Mouse (Mus musculus) left cerebral cortex, postnatal 14 days (tissue): Measurements from ENCODE around the gene R3hdml. TPM values are rescaled to one million over a fixed set of nuclear protein-coding genes. Genes with fewer than 3 reads are reported as not detected.

Experiments used
- DNase-seq, 2 experiments: peaks; one replicate each; pipeline ENCODE4 v3.0.0; 2021 to 2022; ENCODE audit warnings: low spot score in 2 of 2, mixed read lengths in 1 of 2
- intact Hi-C: fragments of 180-260 bp; cut with DNase I; formaldehyde crosslinking; loops from one replicate; pipeline ENCODE4 v1.15.1; 2025
- total RNA-seq, 2 experiments: library from RNA; stranded (reverse); gene quantifications; 2 replicates each; pipeline ENCODE4 v1.2.3; 2021

R3hdml gene
- total RNA-seq, 2 experiments from 2014 or later, result not detected

DNA sequence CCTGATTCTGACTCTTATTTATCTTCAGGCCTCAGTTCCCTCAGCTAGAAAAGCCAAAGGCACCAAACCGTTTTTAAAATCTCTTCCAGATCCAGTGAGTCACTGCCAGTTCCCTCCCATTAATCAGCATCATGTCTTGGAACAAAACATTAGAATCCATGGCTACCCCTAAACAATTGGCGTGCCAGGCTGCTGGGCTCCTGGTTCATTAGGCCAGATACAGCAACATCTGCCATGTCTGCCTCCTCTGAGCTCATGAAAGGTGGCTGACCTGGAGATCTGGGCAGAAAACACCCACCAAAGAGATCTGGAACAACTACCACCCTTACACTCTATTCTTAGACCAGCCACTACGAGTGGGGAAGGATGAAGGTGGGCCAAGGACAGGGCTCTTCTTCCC, 21.0 kb upstream of the R3hdml start:
- DNase-seq, result no peak
- intact Hi-C loops, result no loop called here

DNA sequence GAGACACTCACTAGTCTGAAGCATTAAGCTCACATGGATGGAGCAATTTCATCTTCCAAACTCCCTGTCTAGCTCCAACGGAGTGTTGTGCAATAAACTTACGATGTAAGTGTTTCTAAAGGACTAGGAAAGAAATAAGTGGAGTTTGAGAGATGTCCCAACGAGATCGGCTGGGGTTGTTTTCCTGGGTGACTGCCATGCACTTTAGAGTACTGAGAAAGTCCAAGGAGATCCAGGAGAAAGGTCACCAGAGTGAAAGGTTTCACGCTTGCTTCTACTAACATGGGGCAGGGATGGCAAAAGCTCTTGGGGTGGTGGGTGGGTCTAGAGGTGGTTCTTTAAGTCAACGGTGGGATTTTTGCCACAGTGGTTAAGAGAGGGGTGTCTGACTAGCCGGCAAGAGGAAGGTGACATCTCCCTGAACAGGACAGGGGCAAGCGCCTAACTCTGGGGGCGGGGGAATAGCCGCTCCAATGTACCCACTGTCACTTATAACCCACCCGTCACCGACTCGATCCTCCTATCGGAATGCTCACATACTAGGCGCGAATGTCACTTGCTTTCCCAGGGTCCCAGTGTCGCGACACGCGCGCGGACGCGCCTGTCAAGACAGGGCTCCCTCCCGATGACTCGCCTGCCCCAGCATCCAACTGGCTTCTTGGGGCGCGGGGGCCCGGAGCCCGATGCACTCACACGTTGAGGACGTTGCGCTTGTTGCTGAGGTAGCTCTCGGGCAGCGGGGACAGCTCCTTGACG, 20.2 kb upstream of the R3hdml start:
- intact Hi-C loops, result no loop called here
- DNase-seq, result no peak

DNA sequence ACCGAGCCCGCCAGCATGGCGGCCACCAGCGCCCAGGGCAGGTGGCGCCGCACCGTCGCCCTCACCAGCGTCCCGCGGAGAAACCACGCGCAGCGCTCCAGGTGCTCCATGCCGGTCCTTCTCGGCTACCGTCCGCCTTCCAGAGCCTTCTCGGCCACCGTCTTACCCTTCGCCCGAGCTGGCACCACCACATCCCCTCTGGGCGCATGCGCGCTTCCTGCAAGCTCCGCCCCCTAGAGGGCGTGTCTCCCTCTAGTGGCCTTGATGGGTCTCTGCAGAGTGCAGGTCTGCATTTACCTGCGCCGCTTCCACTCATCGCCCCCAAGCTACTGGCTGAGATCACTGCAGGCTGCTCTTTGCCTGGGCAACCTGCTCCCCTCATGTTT, 19.7 kb upstream of the R3hdml start, which contains the start of gene Fitm2:
TSS of gene Fitm2 (minus strand) at position 164 of the 386 bp plus-strand sequence.
- DNase-seq, result peak; percentile 96 to 98
- intact Hi-C loops, result no loop called here

DNA sequence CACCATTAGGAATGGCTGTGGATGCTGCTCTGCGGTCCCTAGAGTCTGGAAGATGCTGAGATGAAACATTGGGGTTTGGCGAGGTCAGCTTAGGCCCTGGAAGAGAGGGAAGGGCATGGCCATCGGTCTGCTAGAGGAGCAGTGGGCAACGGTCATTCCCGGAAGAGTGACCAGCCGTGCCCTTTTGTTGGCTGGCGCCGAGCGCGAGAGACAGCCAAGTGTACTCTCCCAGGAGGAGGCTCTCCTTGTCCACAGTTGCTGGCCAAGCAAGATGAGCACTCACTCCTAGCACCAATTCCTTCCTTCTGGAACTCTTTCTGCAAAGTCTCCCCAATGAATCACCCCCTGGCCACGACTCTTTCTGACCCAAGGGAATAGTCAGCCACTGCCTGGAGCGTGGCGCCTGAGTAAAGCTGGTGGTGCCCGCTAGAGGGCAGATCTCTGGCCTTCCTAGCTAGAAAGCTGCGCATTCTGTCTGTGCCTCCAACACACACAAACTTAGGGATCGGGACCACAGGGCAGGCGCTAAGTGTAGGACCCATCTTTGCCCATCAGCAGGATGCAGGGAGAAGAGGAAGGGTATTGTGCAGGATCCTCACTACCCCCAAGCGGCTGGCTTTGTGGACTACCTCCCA, 11.8 kb upstream of the R3hdml start:
- no peak for DNase-seq
- intact Hi-C loops, result no loop called here

DNA sequence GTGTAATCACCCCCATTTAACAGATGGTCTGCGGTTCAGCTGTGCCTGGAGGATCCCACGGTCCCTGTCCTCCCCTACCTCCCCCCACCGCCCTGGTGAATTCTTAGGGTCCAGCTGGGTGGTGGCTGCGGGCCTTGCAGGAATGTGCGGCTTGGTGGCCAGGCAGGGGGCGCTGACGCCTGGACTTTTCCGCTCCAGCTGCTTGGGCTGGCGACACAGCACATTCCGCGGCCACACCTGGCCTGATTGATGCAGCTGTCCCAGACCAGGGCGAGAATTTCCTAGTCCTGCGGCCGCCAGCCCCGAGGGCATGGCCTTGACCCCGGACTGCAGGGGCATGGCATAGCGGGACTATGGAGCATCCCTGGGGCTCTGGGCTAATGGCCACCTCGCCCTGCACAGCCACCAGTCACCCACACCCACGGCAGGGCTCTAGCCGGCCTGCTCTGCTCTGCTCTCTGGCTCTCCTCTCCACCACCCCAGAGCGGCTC, 10.5 kb upstream of the R3hdml start:
- intact Hi-C loops, result no loop called here
- no peak for DNase-seq

DNA sequence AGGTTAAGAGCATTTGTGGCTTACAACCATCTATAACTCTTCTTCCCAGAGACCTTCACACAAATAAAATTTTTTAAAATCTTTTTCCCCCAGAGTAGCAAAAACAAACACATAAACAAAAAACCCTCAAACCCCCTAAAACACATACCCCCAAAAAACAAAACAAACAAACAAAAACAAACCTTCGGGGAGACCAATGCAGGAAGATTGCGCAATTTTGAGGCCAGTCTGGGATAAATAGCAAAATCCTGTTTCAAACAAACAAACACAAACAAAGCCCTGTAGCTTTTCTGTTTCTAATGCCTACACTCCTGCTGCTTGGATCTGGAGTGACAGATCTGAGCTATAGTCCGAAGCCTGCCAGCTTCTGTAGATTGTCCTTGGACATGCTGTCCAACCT, 4.8 kb upstream of the R3hdml start:
- no peak for DNase-seq
- intact Hi-C loops, result no loop called here

DNA sequence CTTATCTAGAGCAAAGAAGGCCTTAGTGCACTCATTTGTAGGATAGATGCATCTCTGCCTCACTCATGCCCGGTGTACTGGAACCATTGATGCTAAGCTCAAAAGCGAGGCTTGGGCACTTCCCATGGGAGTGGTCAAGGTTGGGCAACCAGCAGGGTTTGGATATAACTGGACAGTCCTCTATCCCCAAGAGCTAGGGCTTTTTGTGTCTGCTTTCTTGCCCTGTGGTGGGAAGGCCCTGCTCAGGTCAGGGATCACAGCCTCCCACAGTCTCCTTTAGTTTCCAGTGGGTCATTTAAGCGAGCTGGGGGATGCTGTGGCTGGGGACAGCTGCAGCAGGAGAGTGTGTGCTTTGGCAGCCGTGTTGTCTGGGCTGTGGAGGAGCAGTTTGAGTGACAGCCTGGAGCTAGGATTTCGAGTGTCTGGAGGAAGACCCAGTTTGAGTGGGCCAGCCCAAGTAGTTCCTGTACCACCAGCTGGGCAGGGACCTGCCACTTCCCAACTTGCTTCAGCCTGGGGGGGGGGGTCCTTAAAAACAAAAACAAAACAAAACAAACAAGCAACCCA, 2.3 kb upstream of the R3hdml start:
- no peak for DNase-seq
- intact Hi-C loops, result no loop called here

DNA sequence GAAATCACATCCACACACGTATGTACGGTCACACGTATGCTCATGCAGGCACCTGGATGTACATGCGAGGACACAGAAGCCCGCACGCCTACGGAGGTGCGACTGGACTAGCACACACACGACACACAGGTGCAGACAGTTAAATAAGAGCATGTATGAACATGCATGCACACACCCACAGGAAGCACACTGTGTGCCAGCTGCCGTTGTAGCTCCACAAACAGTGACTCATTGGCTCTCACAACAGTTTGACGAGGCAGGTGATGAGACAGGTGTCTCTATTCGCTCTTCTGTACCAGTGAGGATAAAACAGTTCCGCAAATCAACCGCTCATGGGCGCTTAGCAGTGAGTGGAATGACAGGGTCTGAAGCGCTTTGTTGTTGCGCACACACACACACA, 1.5 kb upstream of the R3hdml start:
- intact Hi-C loops, result no loop called here
- peak in 1 of 2 experiments; percentile 20 for DNase-seq

DNA sequence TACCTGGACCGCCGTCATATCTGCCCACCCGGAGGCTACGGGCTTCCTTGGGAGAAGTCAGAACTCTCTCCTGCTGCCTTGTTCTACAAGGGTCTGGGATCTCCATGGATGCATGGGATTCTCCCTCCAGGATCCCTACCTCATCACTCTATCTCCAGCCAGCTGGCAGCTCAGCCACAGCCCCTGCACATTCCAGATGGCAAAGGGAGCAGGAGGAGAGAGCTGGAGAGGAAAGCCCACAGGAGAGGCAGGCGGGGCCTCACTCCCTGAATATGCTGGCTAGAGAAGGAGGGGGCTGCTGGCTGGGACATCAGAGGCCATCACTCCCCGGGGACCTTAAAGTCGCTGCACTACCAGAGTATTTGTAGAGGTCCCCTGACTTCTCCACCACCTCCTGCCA, 767 bp upstream of the R3hdml start:
- intact Hi-C loops, result no loop called here
- DNase-seq, result peak; percentile 19 to 34

DNA sequence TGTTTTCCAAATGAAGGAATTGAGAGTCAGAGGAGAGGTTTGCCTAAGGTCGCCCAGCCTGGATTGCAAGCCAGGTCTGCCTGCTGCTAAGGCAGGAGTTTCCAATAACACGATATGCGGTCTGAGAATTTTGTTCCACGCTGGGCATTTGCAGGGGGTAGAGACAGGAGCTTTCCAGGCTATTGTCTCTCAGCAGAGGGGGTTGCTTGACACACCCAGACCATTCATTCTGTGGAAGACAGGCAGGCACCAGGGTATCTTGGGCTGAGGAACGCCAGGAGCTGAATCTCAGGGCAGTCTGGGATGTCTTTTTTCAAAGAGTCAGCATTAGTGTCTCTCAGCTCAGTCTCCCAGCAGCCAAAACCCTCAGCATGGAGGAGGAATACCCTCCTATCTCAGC, 913 bp downstream of the R3hdml start:
- intact Hi-C loops, result no loop called here
- DNase-seq, result no peak

DNA sequence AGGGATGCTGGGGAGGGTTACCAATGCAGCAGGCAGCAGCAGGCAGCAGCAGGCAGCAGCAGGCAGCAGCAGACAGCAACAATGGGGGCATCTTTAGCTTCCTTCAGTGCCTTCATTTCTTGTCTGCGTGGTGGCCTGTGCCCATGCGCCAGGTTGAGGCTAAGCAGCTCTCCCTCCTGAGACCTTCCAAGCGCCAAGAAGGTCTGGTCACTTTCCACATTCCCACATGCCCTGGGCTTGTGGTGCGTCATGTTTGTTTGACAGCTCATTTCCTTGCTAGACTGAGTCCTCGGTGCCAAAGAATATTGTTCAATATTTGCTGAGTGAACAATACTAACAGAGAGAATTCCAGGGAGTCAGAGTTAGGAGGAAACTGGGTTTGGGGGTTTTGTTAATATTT, 1.9 kb downstream of the R3hdml start:
- no peak for DNase-seq
- intact Hi-C loops, result no loop called here

DNA sequence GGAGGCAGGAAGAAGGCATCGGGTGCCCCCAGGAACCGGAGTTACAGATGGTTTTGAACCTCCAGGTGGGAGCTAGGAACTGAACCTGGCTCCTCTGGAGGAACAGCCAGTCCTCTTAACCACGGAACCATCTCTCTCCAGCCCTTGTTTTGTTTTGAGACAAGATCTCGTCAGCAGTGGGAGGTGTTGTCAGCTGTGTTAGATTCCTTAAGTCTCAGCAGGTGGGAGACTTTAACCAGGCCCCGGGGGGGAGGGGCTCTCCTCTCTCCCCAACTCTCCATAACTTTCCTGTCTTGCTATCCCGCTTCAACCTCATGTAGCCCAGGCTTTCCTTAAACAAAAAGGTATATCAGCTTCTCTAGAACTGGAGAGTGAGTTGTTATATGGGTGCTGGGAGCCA, 2.3 kb downstream of the R3hdml start:
- no peak for DNase-seq
- intact Hi-C loops, result no loop called here

DNA sequence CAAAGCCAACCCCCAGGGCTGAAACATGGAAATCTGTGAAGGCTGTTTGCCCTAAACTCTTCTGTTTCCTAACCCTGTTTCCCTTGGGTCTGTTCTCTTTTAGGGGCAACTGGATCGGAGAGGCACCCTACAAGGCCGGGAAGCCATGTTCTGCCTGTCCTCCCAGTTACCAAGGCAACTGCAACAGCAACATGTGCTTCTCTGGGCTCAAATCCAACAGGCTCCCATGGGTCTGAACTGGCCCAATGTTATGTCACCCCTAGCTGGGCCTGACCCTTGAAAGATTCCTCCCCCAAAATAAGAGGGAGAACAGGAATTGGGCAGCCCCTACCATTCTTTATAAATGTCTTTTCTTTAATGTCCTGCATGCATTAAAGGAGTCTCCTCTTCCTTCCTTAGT, 10.1 kb downstream of the R3hdml start:
- no peak for DNase-seq
- intact Hi-C loops, result no loop called here

DNA sequence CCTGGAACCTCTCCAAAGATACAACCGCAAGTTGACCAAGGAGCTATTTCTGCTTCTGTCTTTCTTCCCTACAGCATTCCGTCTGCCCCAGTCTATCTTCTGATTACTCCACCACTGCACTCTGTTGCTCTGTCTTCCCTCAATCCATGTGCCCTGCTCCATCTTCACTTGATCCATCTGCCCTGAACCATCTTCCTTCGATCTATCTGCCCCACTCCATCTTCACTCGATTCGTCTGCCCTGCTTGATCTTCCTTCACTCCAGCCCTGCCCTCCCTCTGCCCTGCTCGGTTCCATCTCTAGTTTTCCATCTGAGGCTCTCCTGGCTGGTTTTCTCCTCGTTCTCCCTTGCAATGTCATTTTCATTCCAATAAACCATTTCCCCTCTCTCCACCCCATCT, 11.1 kb downstream of the R3hdml start:
- intact Hi-C loops, result no loop called here

DNA sequence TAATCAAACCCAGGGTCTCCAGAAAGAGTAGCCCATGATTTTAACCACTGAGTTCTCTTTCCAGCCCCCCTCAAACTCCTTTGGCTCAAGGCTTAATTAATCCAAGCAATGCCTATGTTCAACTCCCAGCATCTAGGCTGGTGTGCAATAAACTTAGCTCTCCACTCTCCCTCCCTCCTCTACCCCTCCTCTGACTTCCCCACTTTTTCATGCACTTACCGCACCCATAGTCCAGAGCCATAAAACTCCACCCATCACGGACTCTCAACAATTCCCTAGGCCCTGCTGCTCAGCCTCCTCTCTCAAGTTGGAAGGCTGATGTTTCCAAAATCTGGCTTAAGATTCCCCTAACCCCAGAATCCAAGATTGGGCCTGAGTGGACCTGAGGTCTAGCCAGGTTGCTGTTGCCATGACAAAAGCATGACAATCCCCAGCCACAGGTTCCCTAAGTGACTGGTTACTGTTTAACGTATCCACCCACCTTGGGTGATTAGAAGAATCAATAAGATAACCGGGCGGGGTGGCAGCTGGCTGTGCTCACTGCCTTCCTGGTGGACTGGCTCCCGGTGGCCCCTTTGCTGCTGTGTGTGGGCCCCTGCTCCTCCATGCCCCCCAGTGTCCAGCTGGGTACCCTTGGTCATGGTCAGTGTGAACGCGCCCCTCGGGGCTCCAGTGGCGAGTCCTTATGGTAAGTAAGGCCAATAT, 14.3 kb downstream of the R3hdml start, which contains the start of gene Hnf4a:
TSS of gene Hnf4a (plus strand) at position 509 of the 705 bp plus-strand sequence.
- DNase-seq, result no peak
- intact Hi-C loops, result no loop called here

More for the DNA sequence above, 11.1 kb downstream of the R3hdml start:
- DNase-seq, result no peak

DNA sequence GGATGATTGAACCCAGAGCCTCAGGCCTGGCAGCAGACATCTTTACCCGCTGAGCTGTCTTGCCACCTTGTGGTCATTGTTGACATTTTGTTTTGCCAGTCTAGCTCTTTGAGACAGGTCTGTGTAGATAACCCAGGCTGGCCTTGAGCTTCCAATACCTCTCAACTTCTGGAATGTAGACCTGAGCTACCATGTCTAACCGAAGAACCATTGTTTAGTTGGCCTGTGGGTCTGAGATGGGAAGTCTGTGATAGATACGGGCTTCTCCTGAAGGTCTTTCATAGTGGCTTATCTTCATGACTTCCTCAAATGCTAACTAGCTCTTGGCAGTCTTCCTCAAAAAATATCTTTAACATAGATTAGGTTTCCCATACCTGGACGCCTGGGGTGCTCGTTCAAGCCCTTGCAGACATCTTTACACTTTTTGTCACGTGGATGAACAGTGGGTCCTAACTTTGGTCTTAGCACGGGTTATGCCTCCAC, 33.7 kb downstream of the R3hdml start:
- DNase-seq, result no peak
- intact Hi-C loops, result no loop called here

DNA sequence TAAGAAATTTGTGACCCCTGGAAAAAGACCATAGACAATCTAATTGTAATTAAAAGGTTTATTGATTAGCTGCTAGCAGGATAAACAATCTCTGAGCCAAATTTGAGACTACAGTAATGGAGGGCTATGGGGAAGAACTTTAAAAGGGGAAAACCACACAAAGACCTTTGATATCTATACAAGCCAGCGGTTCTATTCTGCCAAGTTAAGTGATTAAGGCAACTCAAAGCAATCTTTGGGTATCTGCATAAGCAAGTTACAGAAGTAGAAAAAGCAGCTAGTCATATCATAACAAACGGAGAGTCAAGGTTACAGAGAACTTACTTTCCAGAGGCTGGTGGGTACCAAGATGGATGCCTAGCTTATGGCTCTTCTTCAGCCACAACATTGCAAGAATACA, 35.4 kb downstream of the R3hdml start:
- DNase-seq, result no peak
- intact Hi-C loops, result no loop called here

DNA sequence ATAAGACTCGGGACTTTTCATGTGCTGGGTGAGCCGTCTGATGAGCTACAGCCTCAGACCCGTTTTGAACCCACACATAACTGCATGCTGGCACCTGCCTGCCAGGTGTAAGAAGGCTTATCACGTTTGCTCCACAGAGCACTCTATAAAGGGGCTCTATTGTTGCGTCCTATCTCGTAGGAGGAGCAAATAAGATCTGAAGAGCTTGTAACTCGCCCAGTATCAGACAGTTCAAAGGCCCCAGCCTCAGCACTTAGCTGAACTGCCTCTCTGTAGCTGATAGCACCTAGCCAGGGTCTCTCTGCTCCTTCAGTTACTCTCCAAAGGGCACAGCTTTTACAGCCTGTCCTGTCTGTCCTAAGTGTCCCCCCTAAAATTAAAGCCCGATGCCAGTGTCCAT, 38.3 kb downstream of the R3hdml start:
- no peak for DNase-seq
- intact Hi-C loops, result loop anchor here (10.0 kb wide), 2 partner anchors 184 to 294 kb away; partner anchors contain the start of gene Ccn5

DNA sequence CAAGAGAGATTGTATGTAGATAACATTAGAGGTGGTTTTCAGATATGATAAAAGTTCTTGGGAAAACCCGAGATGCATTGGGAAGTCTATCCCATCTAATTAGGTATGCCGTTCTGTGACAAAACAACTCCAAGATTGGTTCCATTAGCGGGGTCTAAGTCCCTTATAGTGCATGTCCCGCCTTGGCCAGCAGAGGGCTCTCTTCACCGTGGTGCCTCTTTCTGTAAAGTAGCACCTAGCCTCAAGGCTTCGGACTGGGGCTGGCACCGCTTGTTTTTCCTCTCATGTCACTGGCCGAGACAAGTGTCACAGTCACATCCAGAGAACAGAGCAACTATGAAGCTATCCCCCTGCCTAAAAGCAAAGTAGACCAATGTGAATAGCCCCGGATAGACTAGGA, 39.8 kb downstream of the R3hdml start:
- DNase-seq, result peak; percentile 79 to 83
- intact Hi-C loops, result loop anchor here (10.0 kb wide), 2 partner anchors 183 to 293 kb away; partner anchors contain the start of gene Ccn5

DNA sequence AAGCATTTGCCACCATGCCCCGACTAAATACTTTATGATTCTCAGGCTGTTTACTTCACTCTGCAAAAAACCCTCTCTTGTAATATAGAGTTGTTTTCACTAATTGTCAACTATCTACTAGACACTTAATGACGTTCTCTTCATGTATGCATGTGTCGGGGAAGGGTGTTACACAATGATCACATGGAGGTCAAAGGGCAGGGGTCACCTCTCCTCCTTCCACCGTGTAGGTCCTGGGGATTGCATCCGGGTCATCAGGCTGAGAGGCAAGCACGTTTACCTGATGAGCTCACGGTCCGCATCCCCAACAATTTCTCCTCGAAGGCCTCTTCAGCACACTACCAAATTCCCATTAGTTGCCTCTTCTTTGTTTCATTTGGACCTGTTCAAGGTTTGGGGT, 41.1 kb downstream of the R3hdml start:
- DNase-seq, result no peak
- intact Hi-C loops, result loop anchor here (10.0 kb wide), 2 partner anchors 182 to 292 kb away; partner anchors contain the start of gene Ccn5
